In genomic region chr12:117136472-117137010, GRCm38 (mm10) we compare ENCODE assay signal across 18 mouse cellular contexts.
DNase-seq lines count a peak whose midpoint lies in the region; ATAC-seq and TF ChIP-seq lines count a peak whose summit lies in the region.
"Had no signal": no experiment of that assay in that cellular context is flagged by ENCODE, and none has a peak within 500 bp of the region (broad histone marks: within the 10 kb centered on the region; RNA-seq: fewer than 3 reads in every experiment).

No protein-coding gene starts in this region.

- H3K27me3 ChIP-seq in midbrain, embryonic 10.5 days (ENCODE audit: low read depth, poor library complexity, severe bottlenecking), result no peaks in the 10 kb centered on the region; the same call in 1 of the 2 replicates
- H3K27me3 ChIP-seq in midbrain, embryonic 11.5 days (ENCODE audit: control insufficient read depth, insufficient read depth, low read length), result no peaks in the 10 kb centered on the region
- H3K27me3 ChIP-seq: embryonic facial prominence, embryonic 13.5 days had no signal

- H3K9ac ChIP-seq in midbrain, embryonic 11.5 days (ENCODE audit: low read length), result no peak overlapping the region
- H3K9ac ChIP-seq: embryonic facial prominence, embryonic 13.5 days had no signal

- TF ChIP-seq CTCF in olfactory bulb, adult 2 months (IDR thresholded peaks at IDR 0.05; ENCODE audit: insufficient read depth, low read depth, low read length), result no peak

- H3K4me3 ChIP-seq in midbrain, embryonic 10.5 days, result no peak overlapping the region
- no peak overlapping the region for H3K4me3 ChIP-seq in midbrain, embryonic 11.5 days (ENCODE audit: low read depth, low read length)
- no peak overlapping the region for H3K4me3 ChIP-seq in olfactory bulb, adult 2 months (ENCODE audit: insufficient read depth, low read depth, low read length)
- H3K4me3 ChIP-seq: embryonic facial prominence, embryonic 13.5 days; heart, adult 2 months had no signal

- no peaks in the 10 kb centered on the region for H3K36me3 ChIP-seq in midbrain, embryonic 10.5 days
- H3K36me3 ChIP-seq in midbrain, embryonic 11.5 days (ENCODE audit: control insufficient read depth, insufficient read depth, low read length), result no peaks in the 10 kb centered on the region
- H3K36me3 ChIP-seq: embryonic facial prominence, embryonic 13.5 days had no signal

- WGBS in midbrain, embryonic 10.5 days, result 76% methylated on average over 5 of the region's 5 CpGs
- 83% methylated on average over 5 of the region's 5 CpGs for WGBS in midbrain, embryonic 11.5 days
- 53% methylated on average over 5 of the region's 5 CpGs for whole genome bisulfite sequencing in olfactory bulb, adult 2 months

- 0 out of 2 replicates have a peak overlapping the region, but pooled peaks have one; percentile 0 for H3K27ac ChIP-seq in midbrain, embryonic 10.5 days (replicated peaks)
- H3K27ac ChIP-seq in midbrain, embryonic 11.5 days (ENCODE audit: low read depth, low read length), result no peak overlapping the region
- H3K27ac ChIP-seq in olfactory bulb, adult 2 months (ENCODE audit: insufficient read depth, low read depth, low read length), result peak overlapping the region; percentile 48; the same call in 1 of the 2 replicates
- H3K27ac ChIP-seq: embryonic facial prominence, embryonic 13.5 days; heart, adult 2 months had no signal

- no peak for TF ChIP-seq POLR2A in olfactory bulb, adult 2 months (IDR thresholded peaks at IDR 0.05; ENCODE audit: insufficient read depth, low read depth, low read length)

- H3K9me3 ChIP-seq in midbrain, embryonic 10.5 days (replicated peaks), result no peaks in the 10 kb centered on the region
- H3K9me3 ChIP-seq in midbrain, embryonic 11.5 days (ENCODE audit: control insufficient read depth, low read length), result no peaks in the 10 kb centered on the region
- H3K9me3 ChIP-seq: embryonic facial prominence, embryonic 13.5 days had no signal

- H3K4me2 ChIP-seq in midbrain, embryonic 11.5 days, result no peak overlapping the region
- H3K4me2 ChIP-seq: embryonic facial prominence, embryonic 13.5 days; liver, embryonic 11.5 days had no signal

- no peak for DNase-seq in frontal cortex, postnatal 10 days (ENCODE audit: low spot score in 2 of 2)
- DNase-seq in midbrain, embryonic 10.5 days (ENCODE audit: low spot score), result no peak
- DNase-seq in midbrain, embryonic 11.5 days (ENCODE audit: low spot score, missing footprints), result no peak
- DNase-seq in cerebellum, adult 9-10 months, result peak; percentile 45
- DNase-seq in thymus, postnatal 4 days, result no peak
- no peak for DNase-seq in right cerebral cortex, postnatal 36 days (ENCODE audit: low spot score in 2 of 2)
- DNase-seq: B cell, adult 2 months; gastrocnemius, postnatal 14 days; heart, adult 2 months; kidney, adult 18-20 months; kidney, postnatal 10 days; lung, adult 18-20 months; lung, postnatal 14 days; retina, postnatal 1 day had no signal

- ATAC-seq in frontal cortex, adult (ENCODE audit: low TSS enrichment), result peak; percentile 84
- ATAC-seq in midbrain, embryonic 11.5 days (ENCODE audit: low FRiP score), result no peak

- peaks cover 24% of the 10 kb centered on the region for H3K4me1 ChIP-seq in midbrain, embryonic 10.5 days
- H3K4me1 ChIP-seq in midbrain, embryonic 11.5 days (ENCODE audit: control insufficient read depth, insufficient read depth, low read length), result peaks cover 2% of the 10 kb centered on the region; the same call in 1 of the 2 replicates
- peaks cover 24% of the 10 kb centered on the region for H3K4me1 ChIP-seq in olfactory bulb, adult 2 months (ENCODE audit: control insufficient read depth, insufficient read depth, low read length)
- H3K4me1 ChIP-seq: embryonic facial prominence, embryonic 13.5 days had no signal
